Mouse (Mus musculus) urinary bladder, adult 2 months (tissue): ENCODE measurements around the gene Rab5b. TPM values are rescaled to one million over a fixed set of nuclear protein-coding genes. Genes with fewer than 3 reads are reported as not detected.
"Not testable (repeated sequence)": the region's sequence is repeated elsewhere in the genome, so short reads cannot be mapped to it uniquely, and the experiment has no call there.

ENCODE experiments used
- DNase-seq: peaks from one replicate; pipeline ENCODE4 v3.0.0; 2022; ENCODE audit warnings: low spot score
- polyA plus RNA-seq: library from polyadenylated mRNA; depleted of rRNA; stranded (reverse); fragments of >200 nt; gene quantifications from 2 replicates; pipeline ENCODE4 v1.2.3, GENCODE M21; 2012; rRNA removed

Gene Rab5b
- polyA plus RNA-seq, result 101 and 107 TPM in 2 replicates

GRCm38 (mm10) chr10:128695992-128696807 lies at the start of gene Rab5b:
TSS of gene Rab5b (minus strand) at chr10:128696264.
- DNase-seq, result peak; percentile 94

- no peak for DNase-seq
Measured at GRCm38 (mm10) chr10:128744680-128745601, 48.9 kb upstream of the Rab5b start, which contains the start of gene Dgka. TSS of gene Dgka (minus strand) at chr10:128744855.

- DNase-seq, result no peak
Measured at GRCm38 (mm10) chr10:128744211-128744610, 48.1 kb upstream of the Rab5b start.

GRCm38 (mm10) chr10:128743791-128744191 lies 47.7 kb upstream of the Rab5b start:
- peak; percentile 71 for DNase-seq

GRCm38 (mm10) chr10:128743235-128743634 lies 47.2 kb upstream of the Rab5b start:
- no peak for DNase-seq

GRCm38 (mm10) chr10:128742616-128743015 lies 46.6 kb upstream of the Rab5b start:
- no peak for DNase-seq

GRCm38 (mm10) chr10:128740296-128740695 lies 44.2 kb upstream of the Rab5b start:
- DNase-seq, result no peak

- DNase-seq, result no peak
Measured at GRCm38 (mm10) chr10:128737435-128737834, 41.4 kb upstream of the Rab5b start.

- no peak for DNase-seq
Measured at GRCm38 (mm10) chr10:128731992-128732391, 35.9 kb upstream of the Rab5b start.

GRCm38 (mm10) chr10:128731002-128731433 lies 35.0 kb upstream of the Rab5b start:
- no peak for DNase-seq

- no peak for DNase-seq
Measured at GRCm38 (mm10) chr10:128728059-128728458, 32.0 kb upstream of the Rab5b start.

GRCm38 (mm10) chr10:128725466-128725865 lies 29.4 kb upstream of the Rab5b start:
- not testable (repeated sequence) for DNase-seq

GRCm38 (mm10) chr10:128715559-128716537 lies 19.8 kb upstream of the Rab5b start:
- no peak for DNase-seq

GRCm38 (mm10) chr10:128711318-128711717 lies 15.3 kb upstream of the Rab5b start:
- DNase-seq, result not testable (repeated sequence)

- no peak for DNase-seq
Measured at GRCm38 (mm10) chr10:128705317-128705693, 9.2 kb upstream of the Rab5b start.

GRCm38 (mm10) chr10:128704491-128705316 lies 8.6 kb upstream of the Rab5b start, which contains the start of gene Cdk2:
TSS of gene Cdk2 (minus strand) at chr10:128705031.
- DNase-seq, result peak; percentile 83

- DNase-seq, result no peak
Measured at GRCm38 (mm10) chr10:128703895-128704294, 7.8 kb upstream of the Rab5b start, which contains the start of gene Pmel. TSS of gene Pmel (plus strand) at chr10:128704195.

GRCm38 (mm10) chr10:128702328-128703007 lies 6.4 kb upstream of the Rab5b start:
- DNase-seq, result no peak

GRCm38 (mm10) chr10:128700712-128701111 lies 4.6 kb upstream of the Rab5b start:
- no peak for DNase-seq
